Mouse (Mus musculus) induced T-regulatory cell, adult 2 months (primary cell): Measurements from ENCODE around the gene Sh3bgr.

Experiments used
- DNase-seq: peaks from one replicate; pipeline ENCODE4 v3.0.0-alpha.2; 2012; ENCODE audit warnings: low read depth

The Sh3bgr gene

GRCm38 (mm10) chr16:96210856-96211255 lies 10.6 kb downstream of the Sh3bgr start:
- DNase-seq, result no peak

- no peak for DNase-seq
Measured at GRCm38 (mm10) chr16:96213027-96213426, 12.8 kb downstream of the Sh3bgr start.

- DNase-seq, result no peak
Measured at GRCm38 (mm10) chr16:96221491-96221890, 21.2 kb downstream of the Sh3bgr start.

GRCm38 (mm10) chr16:96221959-96222358 lies 21.7 kb downstream of the Sh3bgr start:
- no peak for DNase-seq

GRCm38 (mm10) chr16:96222452-96222851 lies 22.2 kb downstream of the Sh3bgr start:
- no peak for DNase-seq

GRCm38 (mm10) chr16:96228438-96228837 lies 28.2 kb downstream of the Sh3bgr start:
- no peak for DNase-seq

- no peak for DNase-seq
Measured at GRCm38 (mm10) chr16:96229044-96229555, 28.9 kb downstream of the Sh3bgr start.

- peak; percentile 82 for DNase-seq
Measured at GRCm38 (mm10) chr16:96230411-96230810, 30.2 kb downstream of the Sh3bgr start.

- DNase-seq, result no peak
Measured at GRCm38 (mm10) chr16:96231251-96231650, 31.0 kb downstream of the Sh3bgr start.

- no peak for DNase-seq
Measured at GRCm38 (mm10) chr16:96231974-96232373, 31.7 kb downstream of the Sh3bgr start.

- DNase-seq, result no peak
Measured at GRCm38 (mm10) chr16:96233996-96234395, 33.7 kb downstream of the Sh3bgr start.

GRCm38 (mm10) chr16:96235366-96235970 lies 35.2 kb downstream of the Sh3bgr start, which contains the start of gene B3galt5:
B3galt5 (plus strand) TSS chr16:96235801.
- no peak for DNase-seq

- DNase-seq, result no peak
Measured at GRCm38 (mm10) chr16:96244496-96244895, 44.2 kb downstream of the Sh3bgr start.

GRCm38 (mm10) chr16:96249635-96250034 lies 49.4 kb downstream of the Sh3bgr start:
- DNase-seq, result no peak

- no peak for DNase-seq
Measured at GRCm38 (mm10) chr16:96252146-96252545, 51.9 kb downstream of the Sh3bgr start.

- no peak for DNase-seq
Measured at GRCm38 (mm10) chr16:96258429-96258828, 58.2 kb downstream of the Sh3bgr start.

- DNase-seq, result no peak
Measured at GRCm38 (mm10) chr16:96271736-96272135, 71.5 kb downstream of the Sh3bgr start.

- DNase-seq, result peak; percentile 74
Measured at GRCm38 (mm10) chr16:96272929-96273619, 72.8 kb downstream of the Sh3bgr start.

GRCm38 (mm10) chr16:96276596-96276995 lies 76.3 kb downstream of the Sh3bgr start:
- DNase-seq, result no peak
